Mouse (Mus musculus) Muller cell, postnatal 12 days (primary cell): ENCODE measurements around the gene Igfl3.

Experiments
- DNase-seq: peaks from one replicate; pipeline ENCODE4 v3.0.0-alpha.2; 2015; ENCODE audit errors: inconsistent ontology term

The Igfl3 gene

DNA sequence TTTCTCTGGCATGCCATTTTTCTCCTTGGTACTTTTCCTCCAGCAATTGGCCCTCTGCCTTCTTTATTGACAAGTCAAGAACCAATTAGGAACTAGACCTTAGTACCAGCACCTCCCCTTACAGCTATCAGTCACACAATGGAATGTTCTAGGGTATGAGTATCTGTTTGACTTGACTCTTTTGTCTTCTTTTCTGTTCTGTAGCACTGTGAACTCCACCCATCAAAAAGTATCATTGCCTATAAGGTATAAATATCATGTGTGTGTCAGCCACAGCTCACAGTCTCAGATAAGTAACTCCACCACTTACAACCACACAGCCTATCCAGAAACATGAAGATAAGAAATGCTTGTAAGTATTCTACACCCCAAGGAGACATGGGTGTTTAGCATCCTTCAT is at the start of gene Igfl3:
TSS of gene Igfl3 (plus strand) at position 301 of the 400 bp plus-strand sequence.
- no peak for DNase-seq

DNA sequence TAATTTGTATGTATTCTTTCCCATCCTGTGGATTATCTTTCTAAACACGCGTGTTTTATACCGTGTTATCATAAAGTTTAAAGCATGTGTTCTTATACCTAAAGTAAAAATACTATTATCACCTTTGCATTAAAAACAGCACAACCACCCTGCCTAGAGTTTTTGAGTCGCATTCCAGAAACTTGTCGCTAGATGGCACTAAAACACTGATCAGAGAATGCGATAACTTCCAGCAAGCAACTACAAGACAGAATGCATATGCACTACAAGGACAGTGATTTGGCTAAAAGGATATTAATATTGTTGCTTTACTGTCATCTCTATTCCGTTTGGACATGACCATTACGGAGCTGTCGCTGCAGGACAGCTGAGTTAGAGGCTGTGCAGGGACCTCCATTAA is 34.6 kb downstream of the Igfl3 start:
- DNase-seq, result peak; percentile 2

DNA sequence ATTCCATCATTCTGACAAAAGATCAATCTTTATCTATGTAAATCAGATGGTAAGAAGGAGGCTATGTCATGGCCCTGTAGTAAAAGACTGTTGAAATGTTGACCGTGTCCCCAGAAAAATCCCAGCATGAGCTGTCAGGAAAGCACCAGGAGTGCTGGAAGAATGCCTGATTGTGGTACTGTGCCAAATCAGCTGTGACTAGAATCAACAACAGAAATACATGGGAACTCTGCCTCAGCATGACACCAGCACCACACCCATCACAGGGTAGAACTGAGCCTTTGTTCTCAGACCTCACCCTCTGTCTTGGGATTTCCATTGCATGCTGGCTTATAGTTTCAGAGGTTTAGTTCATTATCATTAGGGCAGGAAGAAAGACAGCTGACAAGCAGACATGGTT is 38.4 kb downstream of the Igfl3 start:
- no peak for DNase-seq
